Mouse (Mus musculus) spleen, adult 2 months (tissue): Measurements from ENCODE around the gene Mettl1. TPM values are rescaled to one million over a fixed set of nuclear protein-coding genes. Genes with fewer than 3 reads are reported as not detected.

Experiments
- DNase-seq, 2 experiments: peaks; one replicate each; pipeline versions ENCODE4 v3.0.0 to v3.0.0-alpha.2; 2012 to 2021; ENCODE audit warnings: low spot score in 2 of 2, low read depth in 1 of 2
- H3K27ac ChIP-seq: fragments of 200-500 bp; 2 replicates; pipeline ENCODE4 v1.5.1; 2012; ENCODE audit warnings: low read length, inconsistent platforms; ENCODE audit not compliant: insufficient read depth
- H3K27me3 ChIP-seq: fragments of 200-500 bp; 2 replicates; pipeline ENCODE4 v1.6.1; 2012; ENCODE audit warnings: mild to moderate bottlenecking, moderate library complexity, low read length, inconsistent platforms; ENCODE audit not compliant: control insufficient read depth, insufficient read depth
- H3K36me3 ChIP-seq: fragments of 200-500 bp; 2 replicates; pipeline ENCODE4 v1.6.1; 2012; ENCODE audit warnings: mild to moderate bottlenecking, low read length, inconsistent platforms; ENCODE audit not compliant: control insufficient read depth, insufficient read depth
- H3K4me1 ChIP-seq: fragments of 200-500 bp; 2 replicates; pipeline ENCODE4 v1.6.1; 2011; ENCODE audit warnings: inconsistent platforms; ENCODE audit not compliant: control insufficient read depth, insufficient read depth, insufficient read length
- H3K4me3 ChIP-seq: fragments of 200-500 bp; 2 replicates; pipeline ENCODE4 v1.5.1; 2011; ENCODE audit warnings: mild to moderate bottlenecking, inconsistent platforms; ENCODE audit not compliant: insufficient read depth, insufficient read length; ENCODE audit errors: extremely low read depth
- CTCF ChIP-seq: fragments of 200-500 bp; IDR thresholded peaks from 2 replicates; pipeline ENCODE4 v1.5.1; 2011; ENCODE audit warnings: mild to moderate bottlenecking, inconsistent platforms; ENCODE audit not compliant: insufficient read depth, insufficient read length, insufficient replicate concordance; ENCODE audit errors: extremely low read depth
- POLR2A ChIP-seq: fragments of 200-500 bp; IDR thresholded peaks from 2 replicates; pipeline ENCODE4 v1.6.1; 2011; ENCODE audit warnings: low read depth, low read length, inconsistent platforms
- WGBS: fragments of 180-500 bp; shearing (Covaris S2); methylation state at CpG from one replicate; pipeline ENCODE4 v1.1.7; 2018; 5-methylcytosine and 5-hydroxymethylcytosine counted together
- polyA plus RNA-seq: library from polyadenylated mRNA; depleted of rRNA; stranded (reverse); fragments of >200 nt; gene quantifications from 2 replicates; pipeline ENCODE4 v1.2.3, GENCODE M21; 2012; rRNA removed

Mettl1 gene
- 14.6 and 14.9 TPM in 2 replicates for polyA plus RNA-seq

GRCm38 (mm10) chr10:127041274-127041766 is at the start of gene Mettl1, which contains the start of gene Eef1akmt3:
Gene Mettl1, plus strand, starts transcription at chr10:127041414.
Gene Eef1akmt3, minus strand, starts transcription at chr10:127041513.
- peaks cover 5% of the 10 kb centered on the region for H3K4me1 ChIP-seq
- TF ChIP-seq CTCF (no peak), POLR2A (no peak)
- H3K27me3 ChIP-seq, result peaks cover 9% of the 10 kb centered on the region; the same call in 1 of the 2 replicates
- H3K4me3 ChIP-seq, result peak within 1 kb of the TSS; percentile 75
- peaks cover 3% of the 10 kb centered on the region for H3K36me3 ChIP-seq
- no peak for DNase-seq
- H3K27ac ChIP-seq, result no peak within 1 kb of the TSS
- WGBS, result under 1% methylated on average over 28 of the region's 28 CpGs

GRCm38 (mm10) chr10:126991676-126992075 is 49.5 kb upstream of the Mettl1 start:
- peaks cover 12% of the 10 kb centered on the region; the same call in 1 of the 2 replicates for H3K4me1 ChIP-seq

GRCm38 (mm10) chr10:126993621-126994020 is 47.6 kb upstream of the Mettl1 start:
- DNase-seq, result peak; percentile 19 to 34
- Histone ChIP-seq H3K4me1 (peaks cover 3% of the 10 kb centered on the region; the same call in 1 of the 2 replicates), H3K4me3 (no peak overlapping the region), H3K27ac (0 out of 2 replicates have a peak overlapping the region, but pooled peaks have one; percentile 3), H3K27me3 (no peaks in the 10 kb centered on the region), H3K36me3 (peaks cover 31% of the 10 kb centered on the region)
- TF ChIP-seq CTCF (no peak), POLR2A (no peak)
- 35% methylated on average over 3 of the region's 3 CpGs for WGBS

More at GRCm38 (mm10) chr10:126991676-126992075, 49.5 kb upstream of the Mettl1 start:
- H3K27me3 ChIP-seq, result no peaks in the 10 kb centered on the region
- no peak overlapping the region for H3K4me3 ChIP-seq
- DNase-seq, result no peak
- no peak for TF ChIP-seq POLR2A
- no peak for TF ChIP-seq CTCF
- peaks cover 20% of the 10 kb centered on the region for H3K36me3 ChIP-seq
- 90% methylated on average over 3 of the region's 3 CpGs for WGBS
- no peak overlapping the region for H3K27ac ChIP-seq

GRCm38 (mm10) chr10:126997340-126998113 is 43.7 kb upstream of the Mettl1 start:
- Histone ChIP-seq H3K27me3 (no peaks in the 10 kb centered on the region), H3K4me1 (peaks cover 3% of the 10 kb centered on the region; the same call in 1 of the 2 replicates), H3K27ac (no peak overlapping the region), H3K4me3 (no peak overlapping the region), H3K36me3 (peaks cover 26% of the 10 kb centered on the region)
- TF ChIP-seq CTCF, result no peak
- TF ChIP-seq POLR2A, result no peak
- DNase-seq, result no peak
- WGBS, result 66% methylated on average over 13 of the region's 13 CpGs

GRCm38 (mm10) chr10:127000529-127000928 is 40.7 kb upstream of the Mettl1 start, which contains the start of gene Avil:
Gene Avil, plus strand, starts transcription at chr10:127000709.
- 85% methylated on average over 5 of the region's 5 CpGs for WGBS
- Histone ChIP-seq H3K27ac (no peak within 1 kb of the TSS), H3K4me1 (no peaks in the 10 kb centered on the region), H3K27me3 (no peaks in the 10 kb centered on the region), H3K4me3 (no peak within 1 kb of the TSS), H3K36me3 (peaks cover 12% of the 10 kb centered on the region)
- no peak for TF ChIP-seq CTCF
- TF ChIP-seq POLR2A, result no peak
- DNase-seq, result no peak

GRCm38 (mm10) chr10:127001297-127001696 is 39.9 kb upstream of the Mettl1 start:
- H3K4me1 ChIP-seq, result no peaks in the 10 kb centered on the region
- 77% methylated on average over 9 of the region's 9 CpGs for WGBS
- no peak for TF ChIP-seq CTCF
- TF ChIP-seq POLR2A, result no peak

More at GRCm38 (mm10) chr10:127001297-127001696, 39.9 kb upstream of the Mettl1 start:
- Histone ChIP-seq H3K4me3 (no peak overlapping the region), H3K27ac (no peak overlapping the region), H3K36me3 (peaks cover 11% of the 10 kb centered on the region), H3K27me3 (no peaks in the 10 kb centered on the region)
- no peak for DNase-seq
